Comparison of ENCODE assay signal across 13 mouse cellular contexts in the genomic region with DNA sequence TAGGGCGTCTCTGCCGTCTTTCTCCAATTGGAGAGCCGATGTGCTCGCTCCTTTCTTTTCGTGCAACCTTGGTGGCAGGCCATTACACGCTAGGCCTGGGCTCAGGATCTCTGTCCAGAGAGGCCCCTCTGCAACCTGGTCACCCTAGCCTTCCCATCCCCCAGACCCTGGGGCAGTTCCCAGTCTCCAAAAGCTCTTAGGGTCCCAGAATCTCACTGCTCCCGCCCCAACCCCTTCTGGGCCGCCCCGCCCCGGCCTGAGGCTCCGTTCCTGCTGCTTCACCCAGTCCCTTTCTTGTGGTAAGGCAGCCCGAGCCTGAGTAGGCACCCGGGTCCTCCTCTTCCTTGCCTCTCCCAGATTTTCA. TPM values are rescaled to one million over a fixed set of nuclear protein-coding genes. Genes with fewer than 3 reads are reported as not detected.
DNase-seq lines count a peak whose midpoint lies in the region; ATAC-seq and TF ChIP-seq lines count a peak whose summit lies in the region.
"Had no signal": no experiment of that assay in that cellular context is flagged by ENCODE, and none has a peak within 500 bp of the region (broad histone marks: within the 10 kb centered on the region; RNA-seq: fewer than 3 reads in every experiment).

No protein-coding gene starts in this region.

- H3K4me3 ChIP-seq in heart, embryonic 12.5 days = peak overlapping the region; percentile 41
- peak overlapping the region; percentile 35 for H3K4me3 ChIP-seq in lung, postnatal 0 days (ENCODE audit: low read depth, low read length)
- H3K4me3 ChIP-seq in embryonic facial prominence, embryonic 15.5 days (replicated peaks) = peak overlapping the region; percentile 42
- H3K4me3 ChIP-seq in neural tube, embryonic 15.5 days (replicated peaks) = no peak overlapping the region

- TF ChIP-seq CTCF in lung, postnatal 0 days (IDR thresholded peaks at IDR 0.05) = no peak

- H3K27ac ChIP-seq in heart, embryonic 12.5 days (ENCODE audit: poor library complexity, severe bottlenecking) = no peak overlapping the region
- H3K27ac ChIP-seq in lung, postnatal 0 days (ENCODE audit: low read length) = no peak overlapping the region
- H3K27ac ChIP-seq in embryonic facial prominence, embryonic 15.5 days (replicated peaks) = 0 out of 2 replicates have a peak overlapping the region, but pooled peaks have one; percentile 51
- H3K27ac ChIP-seq in neural tube, embryonic 15.5 days (replicated peaks) = no peak overlapping the region
- H3K27ac ChIP-seq: liver, embryonic 14.5 days had no signal

- peaks cover 96% of the 10 kb centered on the region for H3K27me3 ChIP-seq in heart, embryonic 12.5 days (replicated peaks)
- H3K27me3 ChIP-seq in lung, postnatal 0 days (replicated peaks; ENCODE audit: insufficient read depth, low read length) = peaks cover 51% of the 10 kb centered on the region
- H3K27me3 ChIP-seq in embryonic facial prominence, embryonic 15.5 days = peaks cover 90% of the 10 kb centered on the region
- peaks cover 90% of the 10 kb centered on the region for H3K27me3 ChIP-seq in neural tube, embryonic 15.5 days (replicated peaks)

- no peak for DNase-seq in heart, postnatal 14 days
- DNase-seq in lung, postnatal 0 days (ENCODE audit: low spot score) = no peak
- no peak for DNase-seq in lung, postnatal 14 days
- no peak for DNase-seq in right cerebral cortex, postnatal 14 days
- DNase-seq in ovary, adult 18-20 months (ENCODE audit: low spot score) = no peak
- DNase-seq: cerebellum, adult 9-11 months; kidney, adult 11 months had no signal

- intact Hi-C loops in heart, postnatal 14 days (cut with DNase I) = no loop called here

- no peak for TF ChIP-seq EP300 in lung, postnatal 0 days (IDR thresholded peaks at IDR 0.05)

- peak overlapping the region; percentile 65 for H3K4me2 ChIP-seq in heart, embryonic 12.5 days
- peak overlapping the region; percentile 59 for H3K4me2 ChIP-seq in lung, postnatal 0 days (replicated peaks; ENCODE audit: low read depth, low read length)
- peak overlapping the region; percentile 55 for H3K4me2 ChIP-seq in embryonic facial prominence, embryonic 15.5 days (replicated peaks)
- peak overlapping the region; percentile 56; the same call in 1 of the 2 replicates for H3K4me2 ChIP-seq in neural tube, embryonic 15.5 days

- no peak overlapping the region for H3K9ac ChIP-seq in heart, embryonic 12.5 days
- H3K9ac ChIP-seq in lung, postnatal 0 days (replicated peaks; ENCODE audit: low read depth) = no peak overlapping the region
- no peak overlapping the region for H3K9ac ChIP-seq in embryonic facial prominence, embryonic 15.5 days
- H3K9ac ChIP-seq in neural tube, embryonic 15.5 days (replicated peaks) = no peak overlapping the region
- H3K9ac ChIP-seq: liver, embryonic 14.5 days had no signal

- no peak for ATAC-seq in heart, embryonic 12.5 days (ENCODE audit: insufficient number of reproducible peaks, low FRiP score)
- no peak for ATAC-seq in lung, postnatal 0 days
- no peak for ATAC-seq in embryonic facial prominence, embryonic 15.5 days (ENCODE audit: insufficient number of reproducible peaks, low FRiP score, low TSS enrichment, low read depth)
- ATAC-seq in neural tube, embryonic 15.5 days (ENCODE audit: low FRiP score) = no peak

- H3K4me1 ChIP-seq in heart, embryonic 12.5 days (replicated peaks) = peaks cover 27% of the 10 kb centered on the region
- peaks cover 10% of the 10 kb centered on the region for H3K4me1 ChIP-seq in lung, postnatal 0 days (ENCODE audit: insufficient read depth, low read depth, low read length)
- peaks cover 41% of the 10 kb centered on the region for H3K4me1 ChIP-seq in embryonic facial prominence, embryonic 15.5 days
- H3K4me1 ChIP-seq in neural tube, embryonic 15.5 days = peaks cover 38% of the 10 kb centered on the region

- H3K9me3 ChIP-seq in heart, embryonic 12.5 days (replicated peaks) = no peaks in the 10 kb centered on the region
- H3K9me3 ChIP-seq in lung, postnatal 0 days (ENCODE audit: low read length) = no peaks in the 10 kb centered on the region
- H3K9me3 ChIP-seq in embryonic facial prominence, embryonic 15.5 days (replicated peaks) = no peaks in the 10 kb centered on the region
- H3K9me3 ChIP-seq in neural tube, embryonic 15.5 days (replicated peaks) = no peaks in the 10 kb centered on the region

- H3K36me3 ChIP-seq in heart, embryonic 12.5 days = no peaks in the 10 kb centered on the region
- H3K36me3 ChIP-seq in lung, postnatal 0 days (ENCODE audit: insufficient read depth, low read length) = no peaks in the 10 kb centered on the region
- H3K36me3 ChIP-seq in embryonic facial prominence, embryonic 15.5 days = no peaks in the 10 kb centered on the region
- H3K36me3 ChIP-seq in neural tube, embryonic 15.5 days = no peaks in the 10 kb centered on the region
- H3K36me3 ChIP-seq: G1E had no signal

- 7% methylated on average over 13 of the region's 13 CpGs for WGBS in heart, embryonic 12.5 days
- WGBS in lung, postnatal 0 days = 13% methylated on average over 13 of the region's 13 CpGs
- 5% methylated on average over 13 of the region's 13 CpGs for WGBS in embryonic facial prominence, embryonic 15.5 days
- 5% methylated on average over 13 of the region's 13 CpGs for whole genome bisulfite sequencing in neural tube, embryonic 15.5 days

RNA-seq across cellular contexts. Expression of gene Sp6, which starts 6.1 kb away (rescaled TPM):
- 0.22 and 0.45 TPM in 2 replicates for polyA plus RNA-seq in heart, embryonic 12.5 days (2016; fragmentation: Nextera tagmentation; extraction: Ambion mirVana)
- total RNA-seq in heart, postnatal 14 days (2021) = under 1 TPM; 0.07 to 0.12 TPM
- 0.56 and 0.81 TPM in 2 replicates for polyA plus RNA-seq in lung, postnatal 0 days (2015; fragmentation: Nextera tagmentation; extraction: Ambion mirVana)
- 18.5 and 26.7 TPM in 2 replicates for polyA plus RNA-seq in embryonic facial prominence, embryonic 15.5 days (2015; fragmentation: Nextera tagmentation; extraction: Ambion mirVana)
- 0.23 and 0.52 TPM in 2 replicates for polyA plus RNA-seq in neural tube, embryonic 15.5 days (2015; fragmentation: Nextera tagmentation; extraction: Ambion mirVana)
- total RNA-seq: neutrophil, adult 5-6 weeks had no signal
- polyA plus RNA-seq: G1E had no signal

RNA-seq across cellular contexts. Expression of gene Scrn2, which starts 10.4 kb away (rescaled TPM):
- 17.0 and 18.3 TPM in 2 replicates for polyA plus RNA-seq in heart, embryonic 12.5 days (2016; fragmentation: Nextera tagmentation; extraction: Ambion mirVana)
- total RNA-seq in heart, postnatal 14 days (2021) = 10 to 100 TPM; 10.2 to 11.6 TPM
- 15.7 and 17.2 TPM in 2 replicates for polyA plus RNA-seq in lung, postnatal 0 days (2015; fragmentation: Nextera tagmentation; extraction: Ambion mirVana)
- 22.5 and 23.9 TPM in 2 replicates for polyA plus RNA-seq in embryonic facial prominence, embryonic 15.5 days (2015; fragmentation: Nextera tagmentation; extraction: Ambion mirVana)
- 12.6 and 18.5 TPM in 2 replicates for polyA plus RNA-seq in neural tube, embryonic 15.5 days (2015; fragmentation: Nextera tagmentation; extraction: Ambion mirVana)

RNA-seq across cellular contexts. Expression of gene Lrrc46, which starts 21.9 kb away (rescaled TPM):
- 0.28 and 0.66 TPM in 2 replicates for polyA plus RNA-seq in heart, embryonic 12.5 days (2016; fragmentation: Nextera tagmentation; extraction: Ambion mirVana)
- under 1 TPM; 0.27 to 0.69 TPM for total RNA-seq in heart, postnatal 14 days (2021)
- 7.5 and 9.8 TPM in 2 replicates for polyA plus RNA-seq in lung, postnatal 0 days (2015; fragmentation: Nextera tagmentation; extraction: Ambion mirVana)
- 9.5 and 21.4 TPM in 2 replicates for polyA plus RNA-seq in embryonic facial prominence, embryonic 15.5 days (2015; fragmentation: Nextera tagmentation; extraction: Ambion mirVana)
- 1.9 and 2.3 TPM in 2 replicates for polyA plus RNA-seq in neural tube, embryonic 15.5 days (2015; fragmentation: Nextera tagmentation; extraction: Ambion mirVana)

RNA-seq across cellular contexts. Expression of gene Mrpl10, which starts 22.0 kb away (rescaled TPM):
- 71.3 and 74.7 TPM in 2 replicates for polyA plus RNA-seq in heart, embryonic 12.5 days (2016; fragmentation: Nextera tagmentation; extraction: Ambion mirVana)
- 10 to 100 TPM; 79.9 to 88.0 TPM for total RNA-seq in heart, postnatal 14 days (2021)
- polyA plus RNA-seq in lung, postnatal 0 days (2015; fragmentation: Nextera tagmentation; extraction: Ambion mirVana) = 50.8 and 53.5 TPM in 2 replicates
- 77.9 and 80.4 TPM in 2 replicates for polyA plus RNA-seq in embryonic facial prominence, embryonic 15.5 days (2015; fragmentation: Nextera tagmentation; extraction: Ambion mirVana)
- polyA plus RNA-seq in neural tube, embryonic 15.5 days (2015; fragmentation: Nextera tagmentation; extraction: Ambion mirVana) = 63.7 and 67.4 TPM in 2 replicates

RNA-seq across cellular contexts. Expression of gene Osbpl7, which starts 31.1 kb away (rescaled TPM):
- polyA plus RNA-seq in heart, embryonic 12.5 days (2016; fragmentation: Nextera tagmentation; extraction: Ambion mirVana) = 4.8 and 5.5 TPM in 2 replicates
- 1 to 10 TPM; 4.6 to 4.9 TPM for total RNA-seq in heart, postnatal 14 days (2021)
- 11.4 and 11.9 TPM in 2 replicates for polyA plus RNA-seq in lung, postnatal 0 days (2015; fragmentation: Nextera tagmentation; extraction: Ambion mirVana)
- polyA plus RNA-seq in embryonic facial prominence, embryonic 15.5 days (2015; fragmentation: Nextera tagmentation; extraction: Ambion mirVana) = 10.4 and 10.8 TPM in 2 replicates
- polyA plus RNA-seq in neural tube, embryonic 15.5 days (2015; fragmentation: Nextera tagmentation; extraction: Ambion mirVana) = 10.4 and 12.7 TPM in 2 replicates

Comparison
In these comparisons a context has a peak if more than half of its experiments do, and no peak if none do; other contexts are left out.
1. RNA of gene Sp6, which starts 6.1 kb away (polyA plus RNA-seq): 18.5 to 26.7 TPM in embryonic facial prominence, embryonic 15.5 days; 0.56 to 0.81 TPM in lung, postnatal 0 days, 0.22 to 0.45 TPM in heart, embryonic 12.5 days and 0.23 to 0.52 TPM in neural tube, embryonic 15.5 days; every median in the first group is over 10 times any median in the second.
2. Peak in every context shown above with its lines, with median percentiles within 50 percentile points of each other: H3K4me2 ChIP-seq.